Mouse (Mus musculus) erythroid progenitor cell, adult 5-6 weeks (primary cell): ENCODE results near the gene Cdh26. TPM values are rescaled to one million over a fixed set of nuclear protein-coding genes. Genes with fewer than 3 reads are reported as not detected.

Source experiments
- ATAC-seq: replicated peaks from 2 replicates; pipeline ENCODE4 v1.8.0; 2016; ENCODE audit warnings: moderate number of reproducible peaks, mild to moderate bottlenecking, moderate TSS enrichment, inconsistent platforms; ENCODE audit not compliant: poor library complexity, low FRiP score, severe bottlenecking
- total RNA-seq, 2 experiments: library from RNA; stranded (forward) in 1 of 2; stranded (reverse) in 1 of 2; fragments of 150-400 nt in 1 of 2; fragments of 186-747, 209-891 nt in 1 of 2; gene quantifications; 2 replicates each; pipeline versions ENCODE4 v1.2.3 to v1.2.4; 2015 to 2017; ENCODE audit warnings: low replicate concordance in 2 of 2

Cdh26 gene
- total RNA-seq (2015; ENCODE audit: low replicate concordance) (not detected in 2 replicates), total RNA-seq (2017; ENCODE audit: low replicate concordance) (not detected in 2 replicates)

DNA sequence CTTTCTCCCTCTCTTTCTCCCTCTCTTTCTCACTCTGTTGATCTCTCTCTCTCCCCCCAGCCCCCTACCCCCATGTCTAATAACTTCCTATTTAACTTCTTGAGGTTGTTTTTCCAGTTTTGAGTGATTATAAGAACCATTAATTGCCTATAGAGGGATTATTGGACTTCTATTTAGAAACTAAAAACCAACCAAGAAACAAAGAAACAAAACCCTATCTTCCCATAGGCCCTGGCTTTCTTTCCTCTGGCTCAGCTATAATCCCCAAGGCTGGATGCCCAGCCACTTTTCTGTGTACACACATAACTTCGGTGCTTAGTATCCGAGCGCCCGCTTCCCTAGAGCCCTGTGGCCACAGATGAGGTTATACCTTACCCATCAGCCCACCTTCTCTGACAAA, at the start of gene Cdh26:
Cdh26 (plus strand) TSS at position 301 of the 400 bp plus-strand sequence.
- no peak for ATAC-seq

DNA sequence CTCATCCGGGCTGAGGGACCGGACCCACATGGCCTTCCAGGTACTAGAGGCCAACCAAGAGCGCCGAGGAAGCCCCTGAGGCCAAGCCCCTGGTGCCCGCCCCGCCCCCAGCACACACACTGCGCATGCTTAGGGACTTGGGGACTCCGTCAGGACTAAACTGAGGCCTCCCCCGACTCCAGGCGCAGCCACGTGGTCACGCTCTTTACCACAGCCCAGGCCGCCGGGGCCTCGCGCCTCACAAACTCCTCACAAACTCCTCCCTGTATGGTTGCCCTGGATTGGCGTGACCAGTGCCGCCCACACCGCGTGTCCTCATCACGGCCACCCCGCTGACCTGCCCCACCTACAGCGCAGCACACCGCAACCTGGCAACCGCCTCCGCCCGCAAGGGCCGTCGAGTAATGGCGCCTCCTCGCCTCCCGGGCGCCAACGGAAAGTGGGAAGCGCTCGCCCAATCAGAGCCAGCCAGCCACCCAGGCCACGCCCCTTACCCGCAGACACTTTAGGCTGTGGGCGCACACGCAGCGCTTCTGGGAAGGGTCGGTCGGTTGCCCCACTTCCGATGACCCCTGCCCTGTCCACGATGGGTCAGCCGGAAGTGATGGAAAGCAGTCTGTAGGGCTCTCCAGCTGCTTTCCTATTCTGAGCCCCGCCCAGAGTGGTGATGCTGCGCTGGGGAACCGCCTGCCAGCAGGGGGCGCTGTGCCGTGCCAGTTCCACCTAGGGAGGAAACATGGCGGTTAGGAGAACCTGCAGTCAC, 23.1 kb upstream of the Cdh26 start, which contains the start of gene Sycp2:
Sycp2 (minus strand) TSS at position 633 of the 763 bp plus-strand sequence.
- ATAC-seq: no peak; the same call in 1 of the 2 replicates

DNA sequence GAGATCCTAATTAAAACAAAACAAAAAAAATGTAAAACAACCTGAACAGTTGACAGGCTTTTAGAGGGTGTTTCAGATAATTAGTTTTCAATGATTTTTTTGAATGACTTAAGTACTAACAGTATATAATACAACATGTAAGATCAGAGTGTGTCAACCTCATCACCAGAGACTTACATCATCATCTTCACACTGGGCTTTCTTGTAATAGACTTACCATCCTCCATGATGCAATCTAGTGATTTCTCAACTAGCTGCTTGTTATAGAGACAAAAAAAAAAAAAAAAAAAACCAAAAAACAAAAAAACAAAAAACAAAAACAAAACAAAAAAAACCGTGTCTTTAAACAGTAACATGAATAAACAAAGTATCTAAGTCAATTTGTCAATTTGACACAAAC, 21.3 kb upstream of the Cdh26 start:
- ATAC-seq: no peak

DNA sequence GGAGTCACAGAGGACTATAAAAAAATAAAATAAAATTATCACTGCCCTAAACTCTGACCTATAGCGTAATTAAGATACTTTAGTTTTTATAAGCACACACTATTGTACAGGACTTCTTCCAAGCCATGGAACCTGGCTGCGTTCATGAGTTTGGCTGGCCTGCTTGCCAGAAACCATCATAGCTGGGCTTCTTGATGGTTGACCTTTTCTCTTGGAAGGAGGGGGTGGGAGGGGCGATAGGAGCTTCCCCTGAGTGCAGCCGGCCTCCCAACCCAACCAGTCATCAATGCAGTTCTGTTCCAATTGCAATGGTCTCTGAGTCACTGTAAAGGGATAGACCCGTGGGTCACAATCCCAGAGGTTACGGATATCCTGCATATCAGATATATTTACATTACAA, 20.0 kb upstream of the Cdh26 start:
- no peak for ATAC-seq

DNA sequence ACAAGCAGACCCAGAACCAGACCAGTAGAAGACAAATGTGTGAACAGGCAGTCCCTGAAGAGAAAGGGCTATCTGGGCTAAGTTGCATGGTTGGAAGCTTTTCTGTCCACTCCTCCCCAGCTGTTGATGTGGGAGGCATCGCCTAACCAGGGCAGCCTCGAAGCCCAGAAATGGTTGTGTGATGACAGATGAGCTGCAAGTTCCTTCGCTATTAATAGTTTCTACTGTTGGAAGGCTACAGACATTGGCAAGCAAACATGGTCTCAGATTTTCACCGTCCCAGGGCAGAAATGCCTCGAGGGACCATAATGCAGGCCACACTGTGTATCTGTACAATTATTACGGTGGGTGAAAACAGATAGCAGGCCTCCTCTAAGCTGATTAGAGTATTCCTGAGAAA, 17.7 kb upstream of the Cdh26 start:
- ATAC-seq: no peak

DNA sequence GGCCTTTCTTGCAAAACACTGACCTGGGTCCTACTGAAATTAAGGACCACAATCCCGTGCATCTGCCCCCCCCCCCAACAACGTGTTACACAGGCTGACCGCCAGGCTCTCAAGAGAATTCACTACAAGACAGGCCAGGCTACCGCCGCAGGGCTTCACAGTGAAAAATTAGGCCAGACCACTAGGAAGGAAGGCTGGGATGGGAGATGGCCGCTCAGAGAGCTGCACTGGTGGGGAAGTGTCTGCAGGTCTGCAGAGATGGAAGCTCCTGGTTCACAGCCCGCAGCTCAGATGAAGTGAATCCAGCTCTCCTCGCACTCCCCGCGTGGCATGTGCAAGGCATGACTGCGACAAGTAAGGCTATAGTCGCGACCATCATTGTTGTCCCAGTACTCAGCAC, 17.2 kb upstream of the Cdh26 start:
- no peak for ATAC-seq

DNA sequence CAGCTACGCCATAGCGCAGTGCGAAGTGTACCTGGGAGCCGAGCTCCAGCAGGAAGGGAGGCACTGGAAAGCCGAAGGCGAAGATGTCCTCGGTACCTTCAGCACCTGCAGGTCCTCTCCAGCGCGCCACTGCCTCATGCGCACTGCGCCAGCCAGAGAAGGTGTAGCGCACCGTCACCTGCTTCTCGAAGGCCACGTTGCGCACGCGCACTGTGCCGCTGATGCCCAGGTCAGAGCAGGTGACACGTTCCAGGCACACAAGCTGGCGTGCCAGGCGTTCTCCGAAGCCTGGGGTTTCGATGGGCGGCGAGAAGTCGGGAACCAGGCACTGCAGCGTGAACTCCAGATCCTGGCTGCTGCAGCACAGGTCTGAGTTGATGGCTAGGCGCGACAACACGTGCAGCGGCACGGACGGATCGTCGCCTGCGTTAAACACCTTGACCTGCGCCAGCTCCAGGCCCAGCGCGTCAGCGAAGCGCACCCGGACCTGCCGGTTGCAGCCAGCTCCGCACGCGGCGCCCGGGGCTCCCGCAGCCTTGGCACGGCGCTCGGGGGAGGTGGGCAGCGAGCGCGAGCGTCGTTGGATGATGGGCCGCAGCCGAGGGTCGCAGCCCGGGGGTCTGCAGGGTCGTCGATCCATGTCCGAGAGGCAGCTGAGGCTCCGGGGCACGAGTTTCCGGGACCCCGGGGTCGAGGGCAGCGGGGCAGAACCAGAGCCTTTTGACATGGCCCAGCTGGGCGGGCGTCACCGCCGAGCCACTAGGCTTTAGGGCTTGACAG, 16.7 kb upstream of the Cdh26 start:
- ATAC-seq: no peak

DNA sequence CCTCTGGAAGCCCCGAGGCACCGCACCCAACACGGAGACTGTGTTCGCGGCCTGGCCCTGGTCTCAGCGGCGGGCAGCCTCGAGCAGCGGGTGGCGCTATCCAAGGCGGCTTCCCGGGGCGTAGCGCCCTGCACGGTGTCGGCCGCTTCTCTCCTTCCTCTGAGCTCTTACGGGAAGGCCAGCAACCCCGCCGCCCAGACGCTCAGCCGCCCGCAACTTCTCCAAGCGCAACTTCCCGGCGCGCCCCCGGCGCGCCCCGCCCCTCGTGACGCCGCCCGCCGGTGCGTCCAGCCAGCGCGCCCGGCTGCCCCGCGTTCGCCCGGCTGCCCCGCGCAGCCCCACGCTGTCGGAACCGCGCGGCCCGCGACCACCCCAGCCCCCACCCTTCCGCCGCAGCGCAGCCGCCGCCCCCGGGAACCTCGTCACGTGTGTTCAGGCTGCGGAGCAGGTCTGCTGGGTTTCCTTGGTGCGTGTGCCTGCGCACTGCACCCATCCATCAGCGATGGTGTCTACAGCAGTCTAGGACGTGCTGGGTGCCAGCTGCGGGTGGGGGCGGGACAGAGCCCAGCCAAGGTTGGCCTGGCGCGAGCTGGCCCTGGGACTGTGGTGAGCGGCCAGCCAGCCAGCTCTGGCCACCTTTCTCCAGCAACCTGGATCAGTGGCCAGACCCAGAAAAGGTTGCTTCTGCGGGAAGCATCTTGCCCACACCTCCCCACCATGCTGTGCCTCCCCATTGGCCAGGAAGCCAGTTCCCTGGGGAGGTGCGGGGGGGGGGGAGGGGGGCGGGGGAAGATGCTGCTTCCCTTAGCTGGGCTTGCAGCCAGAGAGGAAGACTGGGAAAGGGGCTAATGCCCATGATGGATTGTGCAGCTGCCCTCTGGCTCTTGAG, 15.8 kb upstream of the Cdh26 start, which contains the start of the genes Ppp1r3d and Fam217b:
Ppp1r3d (minus strand) TSS at position 212 of the 889 bp plus-strand sequence.
Fam217b (plus strand) TSS at position 264 of the 889 bp plus-strand sequence.
- no peak for ATAC-seq

DNA sequence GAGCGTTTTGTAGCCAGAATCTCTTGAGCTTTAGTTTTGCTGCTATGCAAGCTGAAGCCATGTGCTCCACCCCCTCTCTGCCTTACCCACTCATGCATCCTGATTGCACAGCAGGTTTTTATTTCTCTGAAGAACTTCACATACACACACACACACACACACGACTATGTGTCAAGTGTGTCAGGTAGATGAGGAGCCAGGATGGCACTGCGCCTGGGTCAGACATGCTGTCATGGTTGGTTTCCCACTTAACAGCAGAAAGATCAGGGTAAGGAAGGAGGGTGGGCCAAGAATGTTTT, 15.2 kb upstream of the Cdh26 start:
- no peak for ATAC-seq

DNA sequence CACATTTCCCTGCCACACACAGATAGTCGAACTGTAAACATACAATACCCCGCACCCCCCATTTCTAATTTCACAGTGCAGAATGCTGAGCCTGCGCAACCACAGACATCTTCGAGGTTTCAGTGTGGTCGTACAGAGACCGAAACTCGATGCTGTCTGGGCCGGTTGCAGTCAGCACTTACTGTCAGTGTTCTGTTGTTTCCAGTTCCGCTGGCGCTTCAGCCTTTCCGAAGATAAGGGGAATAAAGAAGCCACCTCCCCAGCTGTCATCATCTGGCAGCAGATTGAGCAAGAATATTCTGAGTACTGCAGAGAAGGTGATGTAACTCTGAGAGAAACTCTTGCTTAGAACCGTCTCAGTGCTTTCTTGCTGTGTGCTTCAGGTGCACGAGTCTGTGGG, 13.9 kb upstream of the Cdh26 start:
- no peak for ATAC-seq

DNA sequence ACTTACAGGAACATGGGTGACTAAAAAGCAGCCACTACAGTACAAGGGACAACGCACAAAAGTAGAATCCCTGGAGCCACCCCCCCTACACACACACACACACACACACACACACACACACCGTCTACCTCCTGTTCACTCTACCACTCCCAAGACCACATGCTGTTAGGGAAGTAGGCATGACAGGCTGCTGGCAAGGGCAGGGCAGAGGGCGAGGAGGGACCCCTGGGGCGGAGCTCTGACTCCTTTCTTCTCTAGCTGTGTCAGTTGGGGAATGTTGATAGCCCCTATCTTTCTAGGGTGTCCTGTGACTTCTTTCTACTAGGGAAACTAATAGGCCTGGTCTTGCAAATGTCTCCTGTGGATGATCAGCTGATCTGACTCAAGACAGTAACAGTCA, 13.4 kb upstream of the Cdh26 start:
- no peak for ATAC-seq

DNA sequence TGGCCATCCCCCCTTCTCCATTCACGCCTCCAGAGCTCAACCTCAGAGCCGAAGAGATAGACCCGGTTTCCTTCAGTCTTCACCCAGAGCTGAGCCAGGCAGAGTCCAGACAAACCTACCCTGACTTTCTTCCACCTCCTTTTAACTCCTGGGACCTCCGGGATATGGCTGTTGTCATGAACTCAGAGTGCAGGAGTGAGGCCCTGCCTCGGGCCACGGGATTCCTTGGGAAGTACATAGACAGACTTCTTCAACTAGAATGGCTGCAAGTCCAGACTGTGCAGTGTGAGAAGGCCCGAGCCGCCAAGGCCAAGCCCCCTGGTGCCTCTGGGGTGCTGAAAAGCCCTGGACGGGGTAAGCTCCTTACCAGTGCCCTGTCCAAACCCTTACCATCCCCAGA, 9.8 kb upstream of the Cdh26 start:
- ATAC-seq: no peak

DNA sequence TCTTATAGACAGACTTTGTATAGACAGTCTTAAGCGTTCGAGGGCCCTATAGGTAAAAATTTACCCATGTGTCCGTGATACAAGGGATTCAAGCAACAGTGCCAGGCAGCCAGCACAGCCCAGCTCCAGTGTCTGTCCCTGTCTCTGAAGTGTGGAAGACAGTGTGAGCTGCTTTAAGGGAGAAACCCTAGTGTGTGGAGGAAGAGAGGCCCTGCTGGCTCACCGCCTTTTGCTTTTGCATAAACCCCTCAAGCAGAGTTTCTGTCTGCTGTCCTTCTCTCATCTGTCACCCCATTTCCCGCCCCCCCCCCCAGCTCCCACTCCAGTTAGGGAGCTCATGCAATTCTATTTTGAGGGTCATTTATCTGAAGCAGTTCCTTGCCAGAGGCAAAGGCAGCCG, 8.7 kb upstream of the Cdh26 start:
- ATAC-seq: no peak

DNA sequence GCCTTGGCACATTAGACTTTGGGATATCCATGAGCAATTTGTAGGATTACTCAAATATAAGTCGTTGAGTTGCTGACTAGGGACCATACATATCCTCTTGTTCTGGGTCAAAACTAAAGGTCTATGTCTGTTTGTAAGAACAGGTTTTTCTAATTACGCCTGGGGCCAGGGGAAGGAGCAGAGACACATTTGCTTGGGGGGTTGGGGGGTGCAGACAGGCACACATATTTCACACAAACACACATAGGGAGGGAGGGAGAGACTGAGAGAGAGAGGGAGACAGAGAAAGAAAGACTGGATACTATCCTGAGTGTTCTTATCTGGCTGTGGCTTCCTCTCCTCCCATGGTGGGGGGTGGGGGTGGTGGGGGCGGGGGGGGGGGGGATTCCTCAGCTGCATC, 8.1 kb upstream of the Cdh26 start:
- ATAC-seq: no peak

DNA sequence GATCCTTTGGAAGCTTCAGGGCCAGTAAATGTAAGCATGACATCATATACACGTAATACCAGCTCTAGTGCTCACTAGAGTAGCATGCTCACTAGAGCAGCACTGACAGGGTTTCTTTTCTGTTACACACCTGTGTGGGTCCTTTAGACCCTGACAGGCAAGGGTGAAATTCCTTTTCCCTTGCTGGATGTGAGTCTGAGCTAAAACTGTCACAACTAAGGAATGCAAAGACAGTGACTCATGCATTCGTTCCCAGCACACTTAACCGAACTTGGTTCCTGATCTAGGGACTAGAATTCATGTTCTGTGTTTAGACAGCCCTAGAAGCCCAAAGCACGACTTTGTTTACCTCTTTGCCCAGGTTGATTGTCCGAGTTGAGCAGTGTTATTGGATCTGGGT, 7.1 kb upstream of the Cdh26 start:
- no peak for ATAC-seq

DNA sequence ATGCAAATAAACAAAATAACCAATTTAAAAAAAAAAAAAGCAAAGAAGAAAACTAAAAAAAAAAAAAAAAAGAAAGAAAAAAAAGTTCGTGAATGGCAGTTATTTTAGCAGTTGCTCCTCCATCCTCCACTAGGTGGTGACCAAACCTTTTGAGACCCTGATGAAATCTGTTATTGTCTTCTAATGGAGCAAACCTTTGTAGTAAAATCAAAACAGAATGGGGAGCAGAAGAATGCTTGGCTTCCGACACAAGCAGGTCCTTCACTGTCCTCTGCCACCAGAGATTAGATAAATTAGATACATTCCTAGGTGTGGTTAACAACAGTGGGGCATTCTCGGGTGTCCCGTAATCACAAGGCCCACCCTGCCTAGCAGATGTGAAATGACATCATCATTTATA, 4.1 kb upstream of the Cdh26 start:
- ATAC-seq: no peak

DNA sequence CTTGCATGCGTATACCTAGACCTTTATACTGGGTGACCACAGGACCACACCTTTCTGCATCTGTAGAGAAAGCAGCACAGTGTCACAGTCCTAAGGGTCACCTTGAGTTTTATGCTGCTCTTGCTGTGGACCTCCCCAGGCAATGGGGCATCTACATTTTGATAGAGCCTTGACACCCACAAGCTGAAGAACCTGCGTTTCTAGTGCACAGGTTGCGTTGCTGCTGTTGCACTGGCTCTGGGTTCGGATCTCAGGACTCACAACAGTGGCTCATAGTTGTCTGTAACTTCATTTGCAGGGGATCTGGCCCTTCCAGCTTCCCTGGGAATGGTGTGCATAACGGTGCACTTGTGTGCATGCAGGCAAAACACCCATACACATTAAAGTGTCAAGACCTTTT, 3.1 kb upstream of the Cdh26 start:
- no peak for ATAC-seq

DNA sequence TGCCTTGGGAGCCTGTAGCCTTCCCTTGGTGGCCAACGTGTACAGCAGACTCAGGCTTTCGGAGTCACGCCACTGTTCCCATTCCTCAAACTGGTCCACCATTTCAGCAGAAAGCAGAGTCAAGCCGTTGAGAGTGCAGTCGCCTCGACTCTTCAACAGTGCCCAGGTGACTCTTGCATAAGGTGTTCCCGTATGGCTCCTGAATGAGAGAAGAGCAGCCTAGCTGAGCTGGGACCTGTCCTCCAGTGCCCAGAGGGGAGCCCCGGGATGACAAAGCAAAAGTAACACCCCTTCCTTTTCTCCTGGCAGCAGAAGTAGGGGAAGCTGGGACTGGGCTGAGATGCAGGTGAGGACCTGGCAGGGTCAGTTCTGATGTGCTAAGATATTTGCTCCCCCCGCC, 2.1 kb upstream of the Cdh26 start:
- no peak for ATAC-seq

DNA sequence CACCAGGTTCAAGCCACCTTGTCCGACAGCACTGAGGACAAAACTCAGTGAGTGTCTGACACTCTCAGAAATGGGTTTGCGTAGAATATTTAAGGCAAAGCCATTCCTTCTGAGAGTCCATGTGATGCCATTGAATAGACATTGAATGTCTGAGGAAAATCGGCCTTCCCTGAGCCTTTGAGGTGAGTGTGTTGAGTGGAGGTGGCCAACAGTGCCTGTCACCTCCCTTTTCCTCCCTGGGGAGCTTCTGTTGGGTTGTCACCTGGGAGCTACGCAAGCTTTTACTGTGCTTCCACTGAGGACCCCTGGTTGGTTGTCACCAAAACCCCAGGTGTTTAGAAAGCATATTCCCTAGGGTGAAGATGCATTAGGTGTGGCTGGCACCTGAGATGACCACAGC, 1.7 kb upstream of the Cdh26 start:
- ATAC-seq: no peak

DNA sequence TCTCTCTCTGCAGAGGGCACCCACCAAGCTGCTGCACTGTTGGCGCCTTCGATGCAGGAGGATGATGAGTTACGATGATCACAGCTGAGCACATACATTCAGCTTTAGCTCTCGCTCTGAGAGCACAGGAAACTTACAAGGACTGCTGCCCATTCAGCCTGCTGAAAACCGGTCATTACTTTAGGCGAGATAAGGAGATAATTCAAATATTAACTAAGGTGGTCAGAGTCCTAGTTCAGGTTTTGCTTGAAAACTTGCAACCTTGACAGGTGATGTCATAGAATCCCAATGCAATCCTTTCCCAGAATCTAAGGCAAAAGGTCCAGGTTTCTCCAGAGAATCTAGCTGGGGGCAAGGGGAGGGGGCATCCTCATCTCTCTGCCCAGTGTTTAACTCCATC, 905 bp upstream of the Cdh26 start:
- no peak for ATAC-seq
